Mouse (Mus musculus) MEL (cell line): ENCODE results near the gene Tspan11. TPM values are rescaled to one million over a fixed set of nuclear protein-coding genes. Genes with fewer than 3 reads are reported as not detected.

Source experiments
- DNase-seq: peaks from one replicate; pipeline ENCODE4 v3.0.0; 2011; ENCODE audit warnings: low read depth, low spot score
- H3K27ac ChIP-seq: 2 replicates; pipeline ENCODE4 v1.5.1; 2012; ENCODE audit warnings: low read depth, mild to moderate bottlenecking, control low read depth, low read length, moderate library complexity; ENCODE audit not compliant: control insufficient read depth
- H3K27me3 ChIP-seq, 2 experiments: fragments of 150-350 bp in 1 of 2; sonication (generic) in 1 of 2; 2 replicates each; pipeline ENCODE4 v1.6.1; 2012; ENCODE audit warnings: low read length in 2 of 2, mild to moderate bottlenecking in 2 of 2, improper control_type of control experiment in 1 of 2, moderate library complexity in 1 of 2; ENCODE audit not compliant: insufficient read depth in 2 of 2, control insufficient read depth in 1 of 2
- H3K36me3 ChIP-seq, 2 experiments: 2 replicates each; pipeline ENCODE4 v1.6.1; 2012 to 2014; ENCODE audit warnings: low read length in 2 of 2, improper control_type of control experiment in 1 of 2, inconsistent platforms in 1 of 2, mild to moderate bottlenecking in 1 of 2; ENCODE audit not compliant: insufficient read depth in 2 of 2, control insufficient read depth in 1 of 2
- H3K4me1 ChIP-seq, 2 experiments: fragments of 150-350 bp in 1 of 2; sonication (generic) in 1 of 2; 2 replicates each; pipeline ENCODE4 v1.6.1; 2012; ENCODE audit warnings: low read length in 2 of 2, improper control_type of control experiment in 1 of 2, mild to moderate bottlenecking in 1 of 2; ENCODE audit not compliant: insufficient read depth in 2 of 2, control insufficient read depth in 1 of 2
- H3K4me3 ChIP-seq, 2 experiments: fragments of 150-350 bp in 1 of 2; sonication (generic) in 1 of 2; 2 replicates each; pipeline ENCODE4 v1.5.1; 2012; ENCODE audit warnings: low read depth in 2 of 2, low read length in 2 of 2, mild to moderate bottlenecking in 2 of 2, moderate library complexity in 2 of 2, control low read depth in 1 of 2, improper control_type of control experiment in 1 of 2; ENCODE audit not compliant: control insufficient read depth in 1 of 2, insufficient read depth in 1 of 2
- H3K79me2 ChIP-seq: 2 replicates; pipeline ENCODE4 v1.6.1; 2012; ENCODE audit warnings: mild to moderate bottlenecking, low read length, moderate library complexity; ENCODE audit not compliant: control insufficient read depth, poor library complexity, insufficient read depth
- H3K9ac ChIP-seq: 2 replicates; pipeline ENCODE4 v1.6.1; 2012; ENCODE audit warnings: low read depth, mild to moderate bottlenecking, control low read depth, low read length, moderate library complexity; ENCODE audit not compliant: control insufficient read depth, poor library complexity, severe bottlenecking
- H3K9me3 ChIP-seq: fragments of 150-350 bp; sonication (generic); replicated peaks from 2 replicates; pipeline ENCODE4 v1.6.1; 2012; ENCODE audit warnings: mild to moderate bottlenecking, low read length, improper control_type of control experiment, moderate library complexity; ENCODE audit not compliant: insufficient read depth
- CHD1 ChIP-seq: IDR thresholded peaks from 2 replicates; pipeline ENCODE4 v1.6.1; 2012; ENCODE audit warnings: low read depth, mild to moderate bottlenecking, inconsistent platforms, low read length, improper control_type of control experiment
- CHD2 ChIP-seq: IDR thresholded peaks from 2 replicates; pipeline ENCODE4 v1.6.1; 2011; ENCODE audit warnings: low read length, improper control_type of control experiment
- E2F4 ChIP-seq: IDR thresholded peaks from 2 replicates; pipeline ENCODE4 v1.6.1; 2011; ENCODE audit warnings: low read depth, low read length, improper control_type of control experiment, borderline replicate concordance
- ELF1 ChIP-seq: IDR thresholded peaks from 2 replicates; pipeline ENCODE4 v1.6.1; 2014; ENCODE audit warnings: low read depth, mild to moderate bottlenecking, inconsistent platforms, low read length, improper control_type of control experiment, moderate library complexity
- EP300 ChIP-seq, 2 experiments: IDR thresholded peaks; 2 replicates each; pipeline ENCODE4 v1.6.1; 2011; ENCODE audit warnings: improper control_type of control experiment in 2 of 2, low read length in 2 of 2, low read depth in 1 of 2, mild to moderate bottlenecking in 1 of 2
- ETS1 ChIP-seq: IDR thresholded peaks from 2 replicates; pipeline ENCODE4 v1.6.1; 2012; ENCODE audit warnings: low read depth, mild to moderate bottlenecking, inconsistent platforms, low read length, improper control_type of control experiment, moderate library complexity
- GATA1 ChIP-seq: IDR thresholded peaks from 2 replicates; pipeline ENCODE4 v1.6.1; 2011; ENCODE audit warnings: low read depth, low read length, improper control_type of control experiment
- HCFC1 ChIP-seq: IDR thresholded peaks from 2 replicates; pipeline ENCODE4 v1.6.1; 2012; ENCODE audit warnings: low read depth, mild to moderate bottlenecking, inconsistent platforms, low read length, improper control_type of control experiment, moderate library complexity
- JUND ChIP-seq: IDR thresholded peaks from 2 replicates; pipeline ENCODE4 v1.6.1; 2011; ENCODE audit warnings: low read depth, mild to moderate bottlenecking, improper control_type of control experiment, low read length
- KAT2A ChIP-seq: conservative IDR thresholded peaks from 2 replicates; pipeline ENCODE4 v1.6.1; 2012; ENCODE audit warnings: low read depth, low read length, improper control_type of control experiment, inconsistent platforms
- MAFK ChIP-seq: IDR thresholded peaks from 2 replicates; pipeline ENCODE4 v1.6.1; 2011; ENCODE audit warnings: low read depth, mild to moderate bottlenecking, low read length, improper control_type of control experiment, borderline replicate concordance
- MAZ ChIP-seq: IDR thresholded peaks from 2 replicates; pipeline ENCODE4 v1.6.1; 2012; ENCODE audit warnings: low read depth, mild to moderate bottlenecking, inconsistent platforms, low read length, improper control_type of control experiment
- MYB ChIP-seq: IDR thresholded peaks from 2 replicates; pipeline ENCODE4 v1.6.1; 2011; ENCODE audit warnings: mild to moderate bottlenecking, low read depth, low read length, improper control_type of control experiment
- MYC ChIP-seq: IDR thresholded peaks from 2 replicates; pipeline ENCODE4 v1.6.1; 2011; ENCODE audit warnings: low read depth, mild to moderate bottlenecking, low read length, improper control_type of control experiment, moderate library complexity
- NELFE ChIP-seq: IDR thresholded peaks from 2 replicates; pipeline ENCODE4 v1.6.1; 2011; ENCODE audit warnings: low read depth, low read length, improper control_type of control experiment
- POLR2A ChIP-seq, 2 experiments: IDR thresholded peaks; 2 replicates each; pipeline ENCODE4 v1.6.1; 2011 to 2012; ENCODE audit warnings: low read length in 2 of 2, mild to moderate bottlenecking in 2 of 2, control low read depth in 1 of 2, improper control_type of control experiment in 1 of 2, low read depth in 1 of 2, moderate library complexity in 1 of 2; ENCODE audit not compliant: control insufficient read depth in 1 of 2, insufficient read depth in 1 of 2, poor library complexity in 1 of 2
- POLR2AphosphoS5 ChIP-seq: IDR thresholded peaks from 2 replicates; pipeline ENCODE4 v1.6.1; 2012; ENCODE audit warnings: low read depth, borderline replicate concordance, mild to moderate bottlenecking, inconsistent platforms, low read length, moderate library complexity, mixed read lengths
- RAD21 ChIP-seq: IDR thresholded peaks from 2 replicates; pipeline ENCODE4 v1.6.1; 2011; ENCODE audit warnings: mild to moderate bottlenecking, low read depth, low read length, improper control_type of control experiment
- RCOR1 ChIP-seq: IDR thresholded peaks from 2 replicates; pipeline ENCODE4 v1.6.1; 2012; ENCODE audit warnings: low read depth, mild to moderate bottlenecking, inconsistent platforms, low read length, improper control_type of control experiment
- SIN3A ChIP-seq: IDR thresholded peaks from 2 replicates; pipeline ENCODE4 v1.6.1; 2012; ENCODE audit warnings: low read length, improper control_type of control experiment, inconsistent platforms
- TAL1 ChIP-seq: IDR thresholded peaks from 2 replicates; pipeline ENCODE4 v1.6.1; 2012; ENCODE audit warnings: mild to moderate bottlenecking, inconsistent platforms, low read length, moderate library complexity, mixed read lengths
- UBTF ChIP-seq: IDR thresholded peaks from 2 replicates; pipeline ENCODE4 v1.6.1; 2012; ENCODE audit warnings: low read depth, mild to moderate bottlenecking, inconsistent platforms, low read length, improper control_type of control experiment, moderate library complexity, borderline replicate concordance; ENCODE audit not compliant: insufficient read depth
- USF1 ChIP-seq: IDR thresholded peaks from 2 replicates; pipeline ENCODE4 v1.6.1; 2014; ENCODE audit warnings: low read depth, mild to moderate bottlenecking, inconsistent platforms, low read length, improper control_type of control experiment, moderate library complexity
- USF2 ChIP-seq, 2 experiments: IDR thresholded peaks; 2 replicates each; pipeline ENCODE4 v1.6.1; 2011 to 2012; ENCODE audit warnings: improper control_type of control experiment in 2 of 2, low read length in 2 of 2, borderline replicate concordance in 1 of 2, inconsistent platforms in 1 of 2, low read depth in 1 of 2, mild to moderate bottlenecking in 1 of 2; ENCODE audit not compliant: insufficient read depth in 1 of 2
- ZKSCAN1 ChIP-seq: IDR thresholded peaks from 2 replicates; pipeline ENCODE4 v1.6.1; 2012; ENCODE audit warnings: low read depth, mild to moderate bottlenecking, inconsistent platforms, low read length, improper control_type of control experiment, moderate library complexity
- polyA plus RNA-seq, 2 experiments: library from polyadenylated mRNA; stranded (reverse) in 1 of 2; unstranded in 1 of 2; fragments of >175 nt in 1 of 2; fragments of >200 nt in 1 of 2; gene quantifications; 2 replicates each; pipeline versions ENCODE4 v1.2.1 to v1.2.4; 2012; ENCODE audit warnings: low replicate concordance in 2 of 2, low read depth in 1 of 2; ENCODE audit not compliant: insufficient read length in 2 of 2, insufficient read depth in 1 of 2, missing spikeins in 1 of 2
- total RNA-seq: library from RNA; depleted of rRNA; stranded (reverse); fragments of 300-350 nt; gene quantifications from 2 replicates; pipeline ENCODE4 v1.2.3, GENCODE M21; 2012

Tspan11 gene
- total and polyA plus RNA-seq, 3 experiments: not detected

DNA sequence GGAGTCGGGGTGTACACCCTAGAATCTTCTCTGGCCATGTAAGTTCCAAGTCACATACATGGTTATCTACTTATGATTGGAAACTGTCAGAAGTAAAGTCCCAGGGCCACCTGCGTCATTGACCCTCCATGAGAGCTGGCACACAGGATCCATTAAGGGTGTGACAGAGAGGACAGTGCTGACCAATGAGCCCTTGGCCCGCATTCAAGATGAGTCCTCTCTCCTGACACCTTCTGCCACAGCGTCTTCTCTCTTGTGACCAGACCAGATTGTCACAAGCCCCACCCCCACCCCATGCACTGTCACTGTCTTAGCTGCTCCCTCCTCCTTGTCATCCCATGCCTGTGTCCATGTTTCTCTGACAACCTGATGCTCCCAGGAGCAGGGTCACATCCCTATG, 115.3 kb downstream of the Tspan11 start:
- no peak for DNase-seq
- Histone ChIP-seq H3K27ac (no peak overlapping the region), H3K9ac (no peak overlapping the region), H3K79me2 (no peaks in the 10 kb centered on the region), H3K9me3 (no peaks in the 10 kb centered on the region), H3K36me3 (no peaks in the 10 kb centered on the region), H3K27me3 (no peaks in the 10 kb centered on the region), H3K4me1 (no peaks in the 10 kb centered on the region), H3K4me3 (no peak overlapping the region)
- TF ChIP-seq KAT2A (no peak), UBTF (no peak), TAL1 (no peak), MYC (no peak), GATA1 (no peak), CHD2 (no peak), ELF1 (no peak), ZKSCAN1 (no peak), EP300 (IDR thresholded peaks at IDR 0.05; ENCODE audit: low read depth in 1 of 2, low read length in 2 of 2) (no peak), RCOR1 (no peak), JUND (no peak), MYB (no peak)

DNA sequence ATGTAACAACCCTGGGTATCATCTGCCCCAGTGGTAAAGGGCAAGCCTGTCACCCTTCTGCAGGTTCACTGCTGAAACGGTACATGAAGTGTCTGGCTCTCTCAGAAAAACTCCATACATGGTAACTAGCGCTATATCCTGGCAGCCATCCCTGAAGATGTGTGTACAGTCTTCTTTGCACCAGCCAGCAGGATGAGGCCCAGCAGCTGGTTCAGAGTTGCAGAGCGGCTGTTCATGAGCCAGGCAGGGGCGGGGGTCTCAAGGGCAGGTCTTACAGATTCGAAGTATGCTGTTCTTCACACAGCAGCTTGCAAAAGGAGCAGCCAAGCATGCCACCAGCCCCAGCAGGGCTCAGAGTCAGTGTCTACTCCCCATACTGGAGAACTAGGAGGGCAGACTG, 116.2 kb downstream of the Tspan11 start:
- H3K4me3 ChIP-seq: no peak overlapping the region
- H3K9ac ChIP-seq: no peak overlapping the region
- TF ChIP-seq POLR2AphosphoS5 (no peak), KAT2A (no peak), ETS1 (no peak), RAD21 (no peak), HCFC1 (no peak), USF2 (IDR thresholded peaks at IDR 0.05; ENCODE audit: borderline replicate concordance in 1 of 2, insufficient read depth in 1 of 2, low read depth in 1 of 2, low read length in 2 of 2) (no peak), USF1 (no peak), POLR2A (IDR thresholded peaks at IDR 0.05; ENCODE audit: control insufficient read depth in 1 of 2, insufficient read depth in 1 of 2, low read depth in 1 of 2, low read length in 2 of 2, poor library complexity in 1 of 2) (no peak), MAZ (no peak), SIN3A (no peak), E2F4 (no peak), NELFE (no peak), UBTF (no peak), CHD1 (no peak), TAL1 (no peak), MAFK (no peak), ELF1 (no peak), MYB (no peak), JUND (no peak)
- H3K9me3 ChIP-seq: no peaks in the 10 kb centered on the region
- no peak for DNase-seq
- no peaks in the 10 kb centered on the region for H3K79me2 ChIP-seq
- H3K27me3 ChIP-seq: no peaks in the 10 kb centered on the region
- no peaks in the 10 kb centered on the region for H3K4me1 ChIP-seq
- no peak overlapping the region for H3K27ac ChIP-seq
- H3K36me3 ChIP-seq: no peaks in the 10 kb centered on the region
